Mouse (Mus musculus) heart, embryonic 14.5 days (tissue): ENCODE measurements around the gene Lhfpl2. TPM values are rescaled to one million over a fixed set of nuclear protein-coding genes. Genes with fewer than 3 reads are reported as not detected.

ENCODE experiments used
- ATAC-seq: fragments of 200-750 bp; cut with Nextera tagmentation; 2 replicates; pipeline ENCODE4 v1.8.0; 2017; ENCODE audit warnings: low read depth, moderate TSS enrichment; ENCODE audit not compliant: insufficient number of reproducible peaks, insufficient read depth, low FRiP score
- H3K27ac ChIP-seq, 2 experiments: fragments of 200-500 bp in 1 of 2; fragments of 300-500 bp in 1 of 2; sonication (generic) in 1 of 2; replicated peaks in 1 of 2; 2 replicates each; pipeline ENCODE4 v1.5.1; 2012 to 2014; ENCODE audit warnings: low read depth in 2 of 2, low read length in 2 of 2, control low read depth in 1 of 2, mild to moderate bottlenecking in 1 of 2, mixed read lengths in 1 of 2; ENCODE audit not compliant: control insufficient read depth in 1 of 2, insufficient read depth in 1 of 2
- H3K27me3 ChIP-seq: fragments of 300-500 bp; sonication (generic); 2 replicates; pipeline ENCODE4 v1.6.1; 2014; ENCODE audit warnings: mild to moderate bottlenecking, low read length, control low read depth; ENCODE audit not compliant: control insufficient read depth, insufficient read depth
- H3K36me3 ChIP-seq: fragments of 300-500 bp; sonication (generic); 2 replicates; pipeline ENCODE4 v1.6.1; 2014; ENCODE audit warnings: mild to moderate bottlenecking, control low read depth, low read length, mixed read lengths; ENCODE audit not compliant: control insufficient read depth, insufficient read depth
- H3K4me1 ChIP-seq, 2 experiments: fragments of 200-500 bp in 1 of 2; fragments of 300-500 bp in 1 of 2; sonication (generic) in 1 of 2; 2 replicates each; pipeline ENCODE4 v1.6.1; 2012 to 2014; ENCODE audit warnings: low read length in 2 of 2, control low read depth in 1 of 2, mixed read lengths in 1 of 2; ENCODE audit not compliant: control insufficient read depth in 2 of 2, insufficient read depth in 2 of 2
- H3K4me2 ChIP-seq: fragments of 300-500 bp; sonication (generic); 2 replicates; pipeline ENCODE4 v1.6.1; 2014; ENCODE audit warnings: mild to moderate bottlenecking, low read length
- H3K4me3 ChIP-seq, 2 experiments: fragments of 200-500 bp in 1 of 2; fragments of 300-500 bp in 1 of 2; sonication (generic) in 1 of 2; 2 replicates each; pipeline ENCODE4 v1.5.1; 2012 to 2014; ENCODE audit warnings: low read length in 2 of 2, mild to moderate bottlenecking in 2 of 2, control low read depth in 1 of 2, low read depth in 1 of 2, moderate library complexity in 1 of 2; ENCODE audit not compliant: control insufficient read depth in 1 of 2, insufficient read depth in 1 of 2
- H3K9ac ChIP-seq: fragments of 300-500 bp; sonication (generic); 2 replicates; pipeline ENCODE4 v1.6.1; 2014; ENCODE audit warnings: mild to moderate bottlenecking, low read length
- H3K9me3 ChIP-seq: fragments of 300-500 bp; sonication (generic); 2 replicates; pipeline ENCODE4 v1.6.1; 2016; ENCODE audit warnings: low read length, control low read depth; ENCODE audit not compliant: control insufficient read depth
- WGBS: fragments of 180-500 bp; shearing (Covaris S2); extraction: QIAGEN DNeasy Blood & Tissue Kit; methylation state at CpG from one replicate; pipeline ENCODE4 v1.1.7; 2014; 5-methylcytosine and 5-hydroxymethylcytosine counted together
- polyA plus RNA-seq: library from polyadenylated mRNA; unstranded; fragments of >200 nt; fragmentation: Nextera tagmentation; extraction: Ambion mirVana; gene quantifications from 2 replicates; pipeline ENCODE4 v1.2.1, GENCODE M21; 2014

The Lhfpl2 gene
- polyA plus RNA-seq, 1 experiment from 2014 or later = 21.8 TPM

DNA sequence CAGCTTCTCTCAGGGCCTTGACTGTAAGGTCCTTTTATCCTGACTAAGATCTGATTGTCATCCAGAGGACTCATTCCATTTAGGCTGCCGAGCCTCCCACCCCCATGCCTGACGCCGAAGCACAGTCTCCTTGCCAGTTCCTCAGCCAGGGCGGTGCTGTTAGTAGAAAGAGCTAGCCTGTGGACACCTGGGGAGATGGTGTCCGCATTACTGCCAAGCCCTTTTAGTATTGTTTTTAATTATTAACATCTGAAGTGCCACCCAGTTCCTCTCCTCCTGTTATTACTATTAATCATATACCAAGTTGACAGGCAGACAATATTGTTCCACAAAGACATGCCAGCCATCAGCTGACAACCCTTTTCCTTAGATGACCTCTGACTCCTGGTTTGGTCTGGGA lies 124.4 kb downstream of the Lhfpl2 start:
- Histone ChIP-seq H3K9ac (no peak overlapping the region), H3K4me2 (no peak overlapping the region), H3K27me3 (no peaks in the 10 kb centered on the region), H3K4me3 (no peak overlapping the region), H3K36me3 (0 out of 2 replicates have a peak, but pooled peaks cover 14% of the 10 kb centered on the region), H3K27ac (no peak overlapping the region), H3K4me1 (peaks cover 11 to 18% of the 10 kb centered on the region in 2 experiments), H3K9me3 (no peaks in the 10 kb centered on the region)
- 91% methylated on average over 5 of the region's 5 CpGs for WGBS
- no peak for ATAC-seq

DNA sequence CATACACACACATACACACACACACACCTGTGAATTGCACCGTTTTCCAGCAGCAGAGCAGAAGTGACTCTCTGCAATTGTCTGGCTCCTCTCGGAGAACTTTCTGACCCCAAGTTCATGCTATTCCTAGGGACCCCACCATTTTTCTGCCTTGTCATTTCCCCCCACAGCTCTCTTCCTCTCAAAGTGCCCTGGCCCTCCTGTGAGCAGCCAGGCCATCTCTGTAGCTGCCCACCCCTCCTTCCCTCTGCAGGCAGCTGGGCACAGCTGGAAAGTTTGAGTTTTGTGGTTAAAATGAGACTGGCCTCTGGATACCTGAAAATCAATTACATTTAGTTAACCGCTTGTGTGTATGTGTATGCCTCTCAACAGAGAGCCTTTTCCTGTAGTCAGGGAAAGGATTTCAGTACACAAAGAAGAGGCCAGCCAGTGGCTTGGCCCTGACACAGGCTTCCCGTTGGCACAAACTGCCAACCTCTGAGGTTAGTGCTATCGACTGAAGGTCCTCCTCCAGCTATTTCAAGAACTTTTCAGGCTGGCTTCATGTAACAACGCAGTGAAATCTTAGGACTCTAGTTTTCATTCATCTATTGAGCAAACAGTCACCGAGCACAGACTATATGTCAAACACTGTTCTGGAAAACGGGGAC lies 125.9 kb downstream of the Lhfpl2 start:
- Histone ChIP-seq H3K9me3 (no peaks in the 10 kb centered on the region), H3K4me2 (no peak overlapping the region), H3K36me3 (0 out of 2 replicates have a peak, but pooled peaks cover 6% of the 10 kb centered on the region), H3K4me3 (no peak overlapping the region), H3K9ac (no peak overlapping the region), H3K4me1 (peaks cover 8 to 22% of the 10 kb centered on the region in 2 experiments), H3K27ac (no peak overlapping the region), H3K27me3 (no peaks in the 10 kb centered on the region)
- no peak for ATAC-seq
- WGBS = 83% methylated on average over 8 of the region's 8 CpGs

- WGBS = 60% methylated on average over 10 of the region's 10 CpGs
- Histone ChIP-seq H3K27ac (peak overlapping the region in 1 of 2 experiments; percentile 42; a peak in 1 of 4 replicates), H3K9ac (no peak overlapping the region), H3K4me2 (no peak overlapping the region), H3K27me3 (no peaks in the 10 kb centered on the region), H3K4me1 (peaks cover 8 to 18% of the 10 kb centered on the region in 2 experiments), H3K4me3 (no peak overlapping the region), H3K36me3 (0 out of 2 replicates have a peak, but pooled peaks cover under 1% of the 10 kb centered on the region), H3K9me3 (no peaks in the 10 kb centered on the region)
- no peak for ATAC-seq
Observed at GRCm38 (mm10) chr13:94184726-94185456, 127.3 kb downstream of the Lhfpl2 start.

GRCm38 (mm10) chr13:94185631-94186030 lies 128.0 kb downstream of the Lhfpl2 start:
- H3K4me1 ChIP-seq = peaks cover 8 to 18% of the 10 kb centered on the region in 2 experiments
- no peak overlapping the region for H3K4me3 ChIP-seq
- 78% methylated on average over 5 of the region's 6 CpGs for WGBS
- H3K4me2 ChIP-seq = no peak overlapping the region
- H3K36me3 ChIP-seq = no peaks in the 10 kb centered on the region
- H3K27me3 ChIP-seq = no peaks in the 10 kb centered on the region
- no peak overlapping the region for H3K27ac ChIP-seq
- ATAC-seq = no peak
- no peaks in the 10 kb centered on the region for H3K9me3 ChIP-seq
- H3K9ac ChIP-seq = no peak overlapping the region

DNA sequence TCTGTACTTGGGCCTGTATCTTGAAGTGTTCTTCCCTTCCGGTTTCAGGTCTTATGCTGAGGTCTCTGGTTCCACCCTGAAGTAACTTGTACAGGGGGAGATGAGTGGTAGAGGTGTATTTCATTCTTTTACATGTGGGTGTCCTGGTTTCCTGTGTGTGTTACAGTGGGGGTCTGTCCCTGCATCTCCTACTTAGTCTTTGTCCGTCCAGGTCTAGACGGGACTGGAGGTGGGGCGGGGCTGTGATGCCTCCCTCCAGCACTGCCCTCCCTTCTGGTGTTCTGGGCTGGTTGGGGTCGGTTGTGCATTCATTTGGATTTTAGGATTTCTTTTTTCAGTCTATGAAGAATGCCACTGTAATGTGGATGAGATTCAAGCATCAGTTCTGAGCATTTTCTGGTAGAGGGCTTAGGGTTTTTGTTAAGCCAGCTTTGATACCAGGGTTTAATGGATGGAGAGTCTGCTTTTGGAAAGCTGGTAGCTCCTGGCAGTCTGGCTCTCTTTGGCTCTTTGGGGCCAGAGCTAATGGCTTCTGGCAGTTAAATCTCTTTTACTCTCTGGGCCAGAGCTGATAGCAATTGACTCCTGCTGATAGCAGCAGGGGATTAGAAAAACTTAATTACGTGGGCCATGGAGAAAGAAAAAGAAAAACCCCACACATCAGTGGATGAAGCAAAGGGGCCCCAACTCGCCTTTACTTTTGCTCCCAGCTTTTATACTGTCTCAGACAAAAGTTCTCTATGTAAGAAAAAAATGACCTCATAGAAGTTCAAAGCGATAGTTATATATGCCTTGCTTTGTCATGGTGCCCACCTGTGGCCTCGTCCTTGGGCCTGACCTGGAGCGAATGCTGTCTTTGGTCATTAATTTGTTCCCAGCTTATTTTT lies 130.8 kb downstream of the Lhfpl2 start:
- WGBS = 60% methylated on average over 10 of the region's 10 CpGs
- Histone ChIP-seq H3K36me3 (peaks cover 7% of the 10 kb centered on the region; the same call in 1 of the 2 replicates), H3K4me3 (no peak overlapping the region), H3K4me1 (peaks cover 8 to 23% of the 10 kb centered on the region in 2 experiments), H3K27me3 (no peaks in the 10 kb centered on the region), H3K4me2 (no peak overlapping the region), H3K27ac (peak overlapping the region in 1 of 2 experiments; percentile 30; a peak in 3 of 4 replicates), H3K9ac (no peak overlapping the region), H3K9me3 (no peaks in the 10 kb centered on the region)
- ATAC-seq = no peak

- Histone ChIP-seq H3K4me2 (no peak overlapping the region), H3K4me1 (peaks cover 2 to 12% of the 10 kb centered on the region in 2 experiments), H3K36me3 (peaks cover 16% of the 10 kb centered on the region), H3K4me3 (no peak overlapping the region), H3K9me3 (no peaks in the 10 kb centered on the region), H3K27me3 (no peaks in the 10 kb centered on the region), H3K27ac (no peak overlapping the region), H3K9ac (no peak overlapping the region)
- no peak for ATAC-seq
- WGBS = 89% methylated on average over 1 of the region's 1 CpGs
Observed at GRCm38 (mm10) chr13:94190386-94190785, 132.8 kb downstream of the Lhfpl2 start.

DNA sequence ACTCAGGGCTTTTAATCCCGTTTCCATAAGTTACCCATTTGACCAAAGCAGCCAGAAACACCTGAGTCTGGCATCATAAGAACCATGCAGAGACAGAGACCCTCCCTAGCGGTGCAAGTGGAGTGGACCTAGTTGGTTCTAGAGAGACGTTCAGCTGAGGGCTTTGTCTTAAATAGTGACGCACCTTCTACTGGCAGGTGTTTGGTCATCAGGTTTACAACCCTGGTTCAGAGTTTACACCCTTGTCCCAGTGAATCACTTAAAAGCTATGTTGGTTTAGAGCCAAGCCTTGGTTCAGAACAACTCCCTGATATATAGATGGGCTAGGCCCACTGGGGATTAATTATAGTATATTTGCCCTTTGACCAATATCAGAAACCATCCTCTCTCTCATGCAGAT lies 135.6 kb downstream of the Lhfpl2 start:
- WGBS = 83% methylated on average over 4 of the region's 4 CpGs
- Histone ChIP-seq H3K4me2 (no peak overlapping the region), H3K36me3 (peaks cover 22% of the 10 kb centered on the region), H3K4me1 (peaks cover 0 to 5% of the 10 kb centered on the region in 2 experiments), H3K9ac (no peak overlapping the region), H3K27me3 (no peaks in the 10 kb centered on the region), H3K9me3 (no peaks in the 10 kb centered on the region), H3K4me3 (no peak overlapping the region), H3K27ac (no peak overlapping the region)
- ATAC-seq = no peak
